Mouse (Mus musculus) olfactory bulb, adult 2 months (tissue): ENCODE data around the gene Cilp. TPM values are rescaled to one million over a fixed set of nuclear protein-coding genes. Genes with fewer than 3 reads are reported as not detected.

ENCODE experiments used
- H3K27ac ChIP-seq: fragments of 200-500 bp; 2 replicates; pipeline ENCODE4 v1.5.1; 2012; ENCODE audit warnings: low read depth, low read length; ENCODE audit not compliant: insufficient read depth
- H3K4me1 ChIP-seq: fragments of 200-500 bp; 2 replicates; pipeline ENCODE4 v1.6.1; 2012; ENCODE audit warnings: low read length; ENCODE audit not compliant: control insufficient read depth, insufficient read depth
- H3K4me3 ChIP-seq: fragments of 200-500 bp; 2 replicates; pipeline ENCODE4 v1.5.1; 2012; ENCODE audit warnings: mild to moderate bottlenecking, low read depth, low read length, moderate library complexity; ENCODE audit not compliant: insufficient read depth
- CTCF ChIP-seq: fragments of 200-500 bp; IDR thresholded peaks from 2 replicates; pipeline ENCODE4 v1.5.1; 2012; ENCODE audit warnings: low read depth, mild to moderate bottlenecking, low read length, moderate library complexity; ENCODE audit not compliant: insufficient read depth
- POLR2A ChIP-seq: fragments of 200-500 bp; IDR thresholded peaks from 2 replicates; pipeline ENCODE4 v1.6.1; 2012; ENCODE audit warnings: mild to moderate bottlenecking, low read depth, low read length, moderate library complexity; ENCODE audit not compliant: insufficient read depth
- WGBS: fragments of 180-500 bp; shearing (Covaris S2); methylation state at CpG from one replicate; pipeline ENCODE4 v1.1.7; 2018; 5-methylcytosine and 5-hydroxymethylcytosine counted together
- polyA plus RNA-seq: library from polyadenylated mRNA; stranded (reverse); fragments of >200 nt; gene quantifications from 2 replicates; pipeline ENCODE4 v1.2.4, GENCODE M21; 2012; ENCODE audit warnings: low replicate concordance; ENCODE audit not compliant: missing spikeins, insufficient read depth, insufficient read length

Cilp gene
- polyA plus RNA-seq, 1 experiment, result not detected

GRCm38 (mm10) chr9:65233243-65233985, 31.6 kb upstream of the Cilp start:
- H3K4me3 ChIP-seq, result no peak overlapping the region
- TF ChIP-seq POLR2A (no peak), CTCF (no peak)
- no peak overlapping the region for H3K27ac ChIP-seq
- 95% methylated on average over 9 of the region's 9 CpGs for WGBS
- H3K4me1 ChIP-seq, result peaks cover 13% of the 10 kb centered on the region; the same call in 1 of the 2 replicates

- no peak for TF ChIP-seq CTCF
- TF ChIP-seq POLR2A, result no peak
- Histone ChIP-seq H3K4me1 (peaks cover 13% of the 10 kb centered on the region; the same call in 1 of the 2 replicates), H3K27ac (no peak overlapping the region), H3K4me3 (no peak overlapping the region)
- 88% methylated on average over 3 of the region's 3 CpGs for WGBS
These were observed 30.2 kb upstream of the Cilp start for GRCm38 (mm10) chr9:65234734-65235133.

GRCm38 (mm10) chr9:65235601-65236000, 29.4 kb upstream of the Cilp start:
- no peak overlapping the region for H3K4me3 ChIP-seq
- peaks cover 13% of the 10 kb centered on the region; the same call in 1 of the 2 replicates for H3K4me1 ChIP-seq
- no peak overlapping the region for H3K27ac ChIP-seq
- WGBS, result 61% methylated on average over 1 of the region's 1 CpGs
- TF ChIP-seq CTCF (no peak), POLR2A (no peak)

GRCm38 (mm10) chr9:65237616-65238015, 27.4 kb upstream of the Cilp start:
- H3K27ac ChIP-seq, result no peak overlapping the region
- 0 out of 2 replicates have a peak, but pooled peaks cover 5% of the 10 kb centered on the region for H3K4me1 ChIP-seq
- H3K4me3 ChIP-seq, result no peak overlapping the region
- no peak for TF ChIP-seq CTCF
- 77% methylated on average over 11 of the region's 11 CpGs for WGBS

GRCm38 (mm10) chr9:65238191-65238760, 26.7 kb upstream of the Cilp start:
- peaks cover 9% of the 10 kb centered on the region; the same call in 1 of the 2 replicates for H3K4me1 ChIP-seq
- 61% methylated on average over 13 of the region's 13 CpGs for WGBS
- TF ChIP-seq CTCF (no peak), POLR2A (no peak)
- H3K4me3 ChIP-seq, result no peak overlapping the region
- H3K27ac ChIP-seq, result no peak overlapping the region

- no peak overlapping the region for H3K27ac ChIP-seq
- 93% methylated on average over 4 of the region's 4 CpGs for WGBS
- no peak overlapping the region for H3K4me3 ChIP-seq
- no peak for TF ChIP-seq CTCF
- no peak for TF ChIP-seq POLR2A
- H3K4me1 ChIP-seq, result peaks cover 11% of the 10 kb centered on the region
These were observed 25.8 kb upstream of the Cilp start for GRCm38 (mm10) chr9:65239176-65239575.

- no peak for TF ChIP-seq CTCF
- no peak for TF ChIP-seq POLR2A
- H3K27ac ChIP-seq, result no peak overlapping the region
- 90% methylated on average over 5 of the region's 5 CpGs for WGBS
These were observed 25.2 kb upstream of the Cilp start for GRCm38 (mm10) chr9:65239731-65240130.

GRCm38 (mm10) chr9:65240587-65240986, 24.4 kb upstream of the Cilp start:
- peaks cover 15% of the 10 kb centered on the region for H3K4me1 ChIP-seq
- TF ChIP-seq CTCF, result no peak
- no peak for TF ChIP-seq POLR2A
- 88% methylated on average over 3 of the region's 3 CpGs for WGBS
- no peak overlapping the region for H3K4me3 ChIP-seq
- no peak overlapping the region for H3K27ac ChIP-seq

More at GRCm38 (mm10) chr9:65239731-65240130, 25.2 kb upstream of the Cilp start:
- peaks cover 15% of the 10 kb centered on the region for H3K4me1 ChIP-seq
- H3K4me3 ChIP-seq, result no peak overlapping the region

GRCm38 (mm10) chr9:65241973-65242372, 23.0 kb upstream of the Cilp start:
- Histone ChIP-seq H3K4me1 (peaks cover 15% of the 10 kb centered on the region), H3K27ac (no peak overlapping the region), H3K4me3 (no peak overlapping the region)
- no peak for TF ChIP-seq CTCF
- no peak for TF ChIP-seq POLR2A
- 68% methylated on average over 5 of the region's 5 CpGs for WGBS
